Mouse (Mus musculus) spleen, postnatal 0 days (tissue): Measurements from ENCODE around the gene Ipo11. TPM values are rescaled to one million over a fixed set of nuclear protein-coding genes. Genes with fewer than 3 reads are reported as not detected.

Experiments
- polyA plus RNA-seq: library from polyadenylated mRNA; unstranded; fragments of >200 nt; fragmentation: Nextera tagmentation; extraction: Ambion mirVana; gene quantifications from 2 replicates; pipeline ENCODE4 v1.2.1, GENCODE M21; 2015

Gene Ipo11
- polyA plus RNA-seq, result 36.5 and 37.9 TPM in 2 replicates

DNA sequence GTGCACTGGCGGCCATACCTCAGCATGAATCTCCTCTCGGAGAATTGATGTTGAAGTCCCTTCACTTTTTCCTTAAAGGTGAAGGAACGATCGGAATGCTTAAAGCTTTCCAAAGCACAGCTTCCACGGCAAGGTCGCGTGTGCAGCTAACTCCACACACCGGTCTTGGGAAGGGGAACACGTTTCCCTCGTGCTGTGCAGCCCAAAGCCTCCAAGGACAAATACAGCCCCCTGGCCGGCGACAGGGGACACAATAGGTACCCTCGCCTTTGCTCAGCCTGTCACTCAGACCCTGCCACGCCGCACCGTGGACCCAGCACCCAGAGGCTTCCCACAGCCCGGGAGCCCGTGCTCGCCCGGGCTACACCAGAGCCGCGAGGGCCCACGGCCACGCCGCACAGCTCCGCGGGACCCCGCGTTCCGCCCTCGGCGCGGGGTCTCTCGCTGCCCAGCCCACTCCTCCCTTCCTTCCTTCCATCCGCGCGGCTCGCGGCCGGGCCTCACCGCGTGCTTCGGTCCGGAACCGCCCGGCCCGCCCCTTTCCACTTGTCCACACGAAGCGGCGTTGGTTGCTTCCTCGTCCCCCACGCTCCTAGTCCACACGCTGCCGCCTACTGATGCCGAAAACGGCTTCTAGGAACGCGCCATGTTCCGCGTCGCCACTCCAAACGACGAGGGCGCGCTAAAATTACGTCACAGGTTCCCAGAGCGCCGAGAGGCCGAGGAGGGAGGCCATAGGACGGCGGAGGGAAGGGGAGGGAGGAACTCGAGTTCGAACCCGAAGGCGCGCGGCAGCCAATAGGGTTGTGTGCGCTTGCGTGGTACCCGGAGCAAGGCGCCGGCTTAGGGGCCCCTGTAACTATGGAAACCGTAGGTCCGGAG, at the start of gene Ipo11:
Gene Ipo11, minus strand, starts transcription at position 703 of the 882 bp plus-strand sequence.

DNA sequence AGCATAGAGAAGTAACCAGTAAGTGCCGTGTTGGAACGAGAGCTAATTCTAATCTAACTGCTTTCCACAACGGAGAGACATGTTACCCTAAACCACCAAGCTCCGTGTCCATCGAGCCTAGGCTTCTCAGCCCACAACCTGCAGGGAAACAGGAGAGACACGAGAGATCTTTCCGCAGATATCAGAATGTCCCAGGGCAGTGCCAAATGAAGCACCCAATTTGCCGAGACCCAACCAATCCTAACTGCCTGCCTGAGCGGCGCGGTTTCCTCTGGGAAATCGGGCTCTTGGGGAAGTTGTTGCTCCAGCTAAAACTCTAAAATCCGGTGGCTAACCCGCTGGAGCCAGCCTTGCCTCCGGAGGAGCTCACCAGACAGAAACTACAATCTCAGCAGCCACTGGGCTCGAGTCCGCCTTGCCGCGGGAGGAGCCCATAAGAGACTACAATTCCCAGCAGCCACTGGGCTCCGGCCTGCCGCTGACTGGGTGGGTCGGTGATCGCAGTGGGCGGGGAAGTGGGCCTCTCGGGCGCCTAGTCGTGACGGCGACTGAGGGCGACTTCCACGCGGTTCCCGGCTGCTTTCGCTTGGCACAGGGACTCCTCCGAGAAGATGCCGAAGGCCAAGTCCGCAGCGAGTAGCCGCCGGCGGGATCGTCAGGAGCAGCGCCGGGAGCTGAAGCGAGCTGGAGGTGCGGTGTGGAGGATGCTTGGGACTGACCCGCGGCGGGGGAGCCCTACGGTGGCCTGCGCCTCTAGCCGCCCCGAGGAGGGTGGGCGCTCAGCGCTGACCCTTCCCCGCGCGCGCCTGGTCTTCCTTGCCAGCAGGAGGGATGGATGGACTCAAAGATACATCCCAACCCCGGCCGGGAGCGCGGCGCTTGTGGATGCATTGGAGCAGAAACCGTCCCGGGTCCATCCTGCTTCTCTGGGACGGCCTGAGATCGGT, 10.1 kb upstream of the Ipo11 start, which contains the start of gene Dimt1:
Gene Dimt1, plus strand, starts transcription at position 534 of the 947 bp plus-strand sequence.

Other genes with a start within 250 kb of the Ipo11 start
- 19.8 and 22.0 TPM in 2 replicates for gene Dimt1, start 10.2 kb upstream of the Ipo11 start, polyA plus RNA-seq
- gene Kif2a, start 85.2 kb upstream of the Ipo11 start, polyA plus RNA-seq, result 31.8 and 32.6 TPM in 2 replicates